8 mouse cellular contexts compared by ENCODE assay signal in genomic region chr11:60454745-60455087, GRCm38 (mm10). TPM values are rescaled to one million over a fixed set of nuclear protein-coding genes. Genes with fewer than 3 reads are reported as not detected.
DNase-seq lines count a peak whose midpoint lies in the region; ATAC-seq and TF ChIP-seq lines count a peak whose summit lies in the region.

No protein-coding gene starts in this region.

- WGBS in heart, embryonic 10.5 days, result under 1% methylated on average over 17 of the region's 17 CpGs
- 1% methylated on average over 17 of the region's 17 CpGs for WGBS in forebrain, postnatal 0 days
- under 1% methylated on average over 17 of the region's 17 CpGs for WGBS in liver, embryonic 12.5 days (ENCODE audit: insufficient replicate concordance)
- WGBS in stomach, embryonic 16.5 days, result 0% methylated on average over 17 of the region's 17 CpGs

- peak overlapping the region; percentile 72 for H3K9ac ChIP-seq in forebrain, postnatal 0 days
- H3K9ac ChIP-seq in liver, embryonic 12.5 days, result peak overlapping the region; percentile 79
- H3K9ac ChIP-seq in stomach, embryonic 16.5 days (ENCODE audit: low read length), result peak overlapping the region; percentile 81

- H3K27me3 ChIP-seq in heart, embryonic 10.5 days (ENCODE audit: insufficient read depth, poor library complexity, severe bottlenecking), result peaks cover 5% of the 10 kb centered on the region; the same call in 1 of the 2 replicates
- H3K27me3 ChIP-seq in G1E (ENCODE audit: insufficient read depth, low read length), result no peaks in the 10 kb centered on the region
- H3K27me3 ChIP-seq in forebrain, postnatal 0 days (ENCODE audit: insufficient read depth, low read length), result no peaks in the 10 kb centered on the region
- H3K27me3 ChIP-seq in liver, embryonic 12.5 days (replicated peaks), result peaks cover 14% of the 10 kb centered on the region; the same call in 1 of the 2 replicates
- H3K27me3 ChIP-seq in stomach, embryonic 16.5 days (ENCODE audit: control insufficient read depth, insufficient read depth, low read length), result no peaks in the 10 kb centered on the region

- ATAC-seq in G1E (ENCODE audit: extremely low read depth, insufficient number of reproducible peaks, low FRiP score, poor library complexity, severe bottlenecking), result no peak
- peak; percentile 26 for ATAC-seq in forebrain, postnatal 0 days
- peak; percentile 55 for ATAC-seq in liver, embryonic 12.5 days
- ATAC-seq in stomach, embryonic 16.5 days (ENCODE audit: insufficient read depth, low FRiP score), result peak; percentile 23; the same call in 1 of the 2 replicates

- TF ChIP-seq CTCF in G1E (IDR thresholded peaks at IDR 0.05; ENCODE audit: low read depth, low read length), result no peak
- TF ChIP-seq CTCF in forebrain, postnatal 0 days (IDR thresholded peaks at IDR 0.05; ENCODE audit: low read depth), result no peak

- H3K4me2 ChIP-seq in forebrain, postnatal 0 days (ENCODE audit: low read depth), result peak overlapping the region; percentile 75
- H3K4me2 ChIP-seq in liver, embryonic 12.5 days, result peak overlapping the region; percentile 80
- H3K4me2 ChIP-seq in stomach, embryonic 16.5 days (ENCODE audit: low read depth, low read length), result peak overlapping the region; percentile 73

- H3K36me3 ChIP-seq in heart, embryonic 10.5 days, result peaks cover 40% of the 10 kb centered on the region
- H3K36me3 ChIP-seq in G1E (replicated peaks), result peaks cover 46% of the 10 kb centered on the region
- peaks cover 34% of the 10 kb centered on the region for H3K36me3 ChIP-seq in forebrain, postnatal 0 days (ENCODE audit: insufficient read depth)
- peaks cover 40% of the 10 kb centered on the region for H3K36me3 ChIP-seq in liver, embryonic 12.5 days
- no peaks in the 10 kb centered on the region; the same call in 1 of the 2 replicates for H3K36me3 ChIP-seq in stomach, embryonic 16.5 days (ENCODE audit: control insufficient read depth, insufficient read depth, low read length)

- no peaks in the 10 kb centered on the region for H3K9me3 ChIP-seq in heart, embryonic 10.5 days
- H3K9me3 ChIP-seq in G1E (replicated peaks), result no peaks in the 10 kb centered on the region; the same call in 1 of the 2 replicates
- no peaks in the 10 kb centered on the region for H3K9me3 ChIP-seq in forebrain, postnatal 0 days (ENCODE audit: low read length)
- no peaks in the 10 kb centered on the region for H3K9me3 ChIP-seq in liver, embryonic 12.5 days (replicated peaks)
- H3K9me3 ChIP-seq in stomach, embryonic 16.5 days (replicated peaks; ENCODE audit: control insufficient read depth, low read length), result no peaks in the 10 kb centered on the region

- DNase-seq in heart, embryonic 10.5 days (ENCODE audit: low spot score), result peak; percentile 76
- no peak for DNase-seq in heart, adult 11 months
- DNase-seq in G1E (ENCODE audit: low spot score), result no peak
- no peak for DNase-seq in forebrain, postnatal 0 days
- DNase-seq in adrenal gland, adult 8-10 months, result no peak
- no peak for DNase-seq in layer of hippocampus, adult 8-10 months (ENCODE audit: low spot score in 2 of 2)

- peak overlapping the region; percentile 85 for H3K27ac ChIP-seq in heart, embryonic 10.5 days
- H3K27ac ChIP-seq in forebrain, postnatal 0 days (ENCODE audit: low read depth, low read length), result peak overlapping the region; percentile 75
- peak overlapping the region; percentile 66 for H3K27ac ChIP-seq in liver, embryonic 12.5 days
- peak overlapping the region; percentile 58 for H3K27ac ChIP-seq in stomach, embryonic 16.5 days (ENCODE audit: low read length)

- peak overlapping the region; percentile 88 for H3K4me3 ChIP-seq in heart, embryonic 10.5 days
- H3K4me3 ChIP-seq in G1E (ENCODE audit: low read depth, low read length), result peak overlapping the region; percentile 80
- peak overlapping the region; percentile 69 for H3K4me3 ChIP-seq in forebrain, postnatal 0 days (ENCODE audit: low read depth, low read length)
- H3K4me3 ChIP-seq in liver, embryonic 12.5 days, result peak overlapping the region; percentile 73
- peak overlapping the region; percentile 75 for H3K4me3 ChIP-seq in stomach, embryonic 16.5 days (replicated peaks; ENCODE audit: low read length)

- peaks cover 14% of the 10 kb centered on the region for H3K4me1 ChIP-seq in heart, embryonic 10.5 days
- peaks cover 30% of the 10 kb centered on the region for H3K4me1 ChIP-seq in G1E (ENCODE audit: insufficient read depth, low read depth, low read length)
- H3K4me1 ChIP-seq in forebrain, postnatal 0 days (ENCODE audit: insufficient read depth), result peaks cover 9% of the 10 kb centered on the region; the same call in 1 of the 2 replicates
- H3K4me1 ChIP-seq in liver, embryonic 12.5 days, result peaks cover 24% of the 10 kb centered on the region
- peaks cover 6% of the 10 kb centered on the region for H3K4me1 ChIP-seq in stomach, embryonic 16.5 days (ENCODE audit: control insufficient read depth, insufficient read depth, low read length)

RNA-seq across cellular contexts. Expression of gene Drg2, which starts 0.3 kb away (rescaled TPM):
- polyA plus RNA-seq in heart, embryonic 10.5 days (2016; fragmentation: Nextera tagmentation; extraction: Ambion mirVana), result 87.6 and 112 TPM in 2 replicates
- total RNA-seq in G1E (2014; fragmentation: Nextera tagmentation) (52.1 and 55.7 TPM in 2 replicates), G1E (2017) (42.0 and 57.6 TPM in 2 replicates)
- polyA plus RNA-seq in G1E (2012), result 56.3 and 62.0 TPM in 2 replicates
- total RNA-seq in forebrain, postnatal 0 days (2014; rRNA removed), result 78.1 and 82.6 TPM in 2 replicates
- 79.3 and 83.8 TPM in 2 replicates for polyA plus RNA-seq in forebrain, postnatal 0 days (2015; fragmentation: Nextera tagmentation; extraction: Ambion mirVana)
- 58.1 and 61.7 TPM in 2 replicates for polyA plus RNA-seq in liver, embryonic 12.5 days (2016; fragmentation: Nextera tagmentation; extraction: Ambion mirVana)
- polyA plus RNA-seq in stomach, embryonic 16.5 days (2015; fragmentation: Nextera tagmentation; extraction: Ambion mirVana), result 84.7 and 92.2 TPM in 2 replicates
- 10 to 100 TPM; 59.8 to 68.9 (median 63.5) TPM for total RNA-seq in adrenal gland, adult 8-10 months (2022)
- total RNA-seq in layer of hippocampus, adult 8-10 months (2022), result 10 to 100 TPM; 69.5 to 79.9 (median 74.5) TPM

RNA-seq across cellular contexts. Expression of gene Myo15, which starts 14.4 kb away (rescaled TPM):
- polyA plus RNA-seq in heart, embryonic 10.5 days (2016; fragmentation: Nextera tagmentation; extraction: Ambion mirVana), result 0.25 and 0.28 TPM in 2 replicates
- 0.08 and 0.10 TPM in 2 replicates for total RNA-seq in G1E (2014; fragmentation: Nextera tagmentation)
- 0.05 and 0.17 TPM in 2 replicates for total RNA-seq in G1E (2017)
- polyA plus RNA-seq in G1E (2012), result 0.03 TPM in 1 of 2 replicates, not detected in the other
- 0.24 and 0.54 TPM in 2 replicates for total RNA-seq in forebrain, postnatal 0 days (2014; rRNA removed)
- polyA plus RNA-seq in forebrain, postnatal 0 days (2015; fragmentation: Nextera tagmentation; extraction: Ambion mirVana), result 0.10 and 0.13 TPM in 2 replicates
- polyA plus RNA-seq in liver, embryonic 12.5 days (2016; fragmentation: Nextera tagmentation; extraction: Ambion mirVana), result 0.26 and 0.28 TPM in 2 replicates
- 0.10 and 0.19 TPM in 2 replicates for polyA plus RNA-seq in stomach, embryonic 16.5 days (2015; fragmentation: Nextera tagmentation; extraction: Ambion mirVana)
- total RNA-seq in adrenal gland, adult 8-10 months (2022), result under 1 TPM; 0.09 to 0.74 (median 0.39) TPM
- under 1 TPM; 0.07 to 0.20 (median 0.14) TPM for total RNA-seq in layer of hippocampus, adult 8-10 months (2022)

RNA-seq across cellular contexts. Expression of gene Atpaf2, which starts 36.5 kb away (rescaled TPM):
- 61.7 and 63.8 TPM in 2 replicates for polyA plus RNA-seq in heart, embryonic 10.5 days (2016; fragmentation: Nextera tagmentation; extraction: Ambion mirVana)
- total RNA-seq in G1E (2014; fragmentation: Nextera tagmentation), result 33.6 and 48.0 TPM in 2 replicates
- 71.2 and 71.6 TPM in 2 replicates for total RNA-seq in G1E (2017)
- 55.1 and 56.4 TPM in 2 replicates for polyA plus RNA-seq in G1E (2012)
- 32.5 and 34.5 TPM in 2 replicates for total RNA-seq in forebrain, postnatal 0 days (2014; rRNA removed)
- 38.2 and 50.8 TPM in 2 replicates for polyA plus RNA-seq in forebrain, postnatal 0 days (2015; fragmentation: Nextera tagmentation; extraction: Ambion mirVana)
- polyA plus RNA-seq in liver, embryonic 12.5 days (2016; fragmentation: Nextera tagmentation; extraction: Ambion mirVana), result 47.7 and 50.2 TPM in 2 replicates
- 51.2 and 52.6 TPM in 2 replicates for polyA plus RNA-seq in stomach, embryonic 16.5 days (2015; fragmentation: Nextera tagmentation; extraction: Ambion mirVana)
- total RNA-seq in adrenal gland, adult 8-10 months (2022), result 10 to 100 TPM; 53.4 to 66.5 (median 61.3) TPM
- 10 to 100 TPM; 25.9 to 28.8 (median 26.8) TPM for total RNA-seq in layer of hippocampus, adult 8-10 months (2022)

RNA-seq across cellular contexts. Expression of gene Gid4, which starts 37.8 kb away (rescaled TPM):
- polyA plus RNA-seq in heart, embryonic 10.5 days (2016; fragmentation: Nextera tagmentation; extraction: Ambion mirVana), result 17.1 and 20.6 TPM in 2 replicates
- total RNA-seq in G1E (2014; fragmentation: Nextera tagmentation) (34.1 and 38.5 TPM in 2 replicates), G1E (2017) (24.3 and 25.6 TPM in 2 replicates)
- polyA plus RNA-seq in G1E (2012), result 10.2 and 16.9 TPM in 2 replicates
- total RNA-seq in forebrain, postnatal 0 days (2014; rRNA removed), result 30.8 and 35.7 TPM in 2 replicates
- polyA plus RNA-seq in forebrain, postnatal 0 days (2015; fragmentation: Nextera tagmentation; extraction: Ambion mirVana), result 14.8 and 22.6 TPM in 2 replicates
- polyA plus RNA-seq in liver, embryonic 12.5 days (2016; fragmentation: Nextera tagmentation; extraction: Ambion mirVana), result 18.1 and 19.3 TPM in 2 replicates
- 20.0 and 21.2 TPM in 2 replicates for polyA plus RNA-seq in stomach, embryonic 16.5 days (2015; fragmentation: Nextera tagmentation; extraction: Ambion mirVana)
- total RNA-seq in adrenal gland, adult 8-10 months (2022), result 10 to 100 TPM; 40.3 to 53.1 (median 48.5) TPM
- 10 to 100 TPM; 42.0 to 50.6 (median 46.2) TPM for total RNA-seq in layer of hippocampus, adult 8-10 months (2022)
